Mouse (Mus musculus): ENCODE results near the gene Csnk1g1.

- TF ChIP-seq GATA1 (IDR thresholded peaks at IDR 0.05; ENCODE audit: borderline replicate concordance, low read length) (no peak), FLI1 (IDR thresholded peaks at IDR 0.05; ENCODE audit: low read length) (no peak)
Observed at GRCm38 (mm10) chr9:66053620-66054019, 144.9 kb downstream of the Csnk1g1 start.

All from megakaryocyte, embryonic 14.5 days (primary cell).